Mouse (Mus musculus) macrophage (primary cell): Measurements from ENCODE around the gene Myo1d. TPM values are rescaled to one million over a fixed set of nuclear protein-coding genes. Genes with fewer than 3 reads are reported as not detected.

Experiments used
- H3K27ac ChIP-seq: fragments of 350-480 bp; formaldehyde crosslinking; 2 replicates; pipeline ENCODE4 v1.9.0; 2021
- H3K36me3 ChIP-seq: fragments of 350-480 bp; formaldehyde crosslinking; 2 replicates; pipeline ENCODE4 v1.9.0; 2021; ENCODE audit errors: inconsistent target
- H3K4me3 ChIP-seq: fragments of 350-480 bp; formaldehyde crosslinking; 2 replicates; pipeline ENCODE4 v1.9.0; 2021; ENCODE audit errors: inconsistent target
- H3K79me2 ChIP-seq: fragments of 350-480 bp; formaldehyde crosslinking; 2 replicates; pipeline ENCODE4 v1.9.0; 2021; ENCODE audit errors: inconsistent target
- WGBS: methylation state at CpG from one replicate; pipeline ENCODE4 v1.1.7; 2026; ENCODE audit warnings: inconsistent platforms; ENCODE audit not compliant: missing documents; 5-methylcytosine and 5-hydroxymethylcytosine counted together
- polyA plus RNA-seq: library from polyadenylated mRNA; stranded (reverse); fragments of 250-400 nt; gene quantifications from 3 replicates; pipeline ENCODE4 v1.2.4, GENCODE M21; 2018; ENCODE audit warnings: inconsistent platforms

Myo1d gene
- polyA plus RNA-seq, 1 experiment from 2014 or later, result 0.36 TPM

- H3K27ac ChIP-seq, result 0 out of 2 replicates have a peak overlapping the region, but pooled peaks have one; percentile 41
Measured at GRCm38 (mm10) chr11:80509176-80509506, 270.7 kb downstream of the Myo1d start.

GRCm38 (mm10) chr11:80508361-80509175 lies 271.3 kb downstream of the Myo1d start:
- H3K36me3 ChIP-seq, result no peaks in the 10 kb centered on the region
- H3K79me2 ChIP-seq, result no peaks in the 10 kb centered on the region
- WGBS, result 13% methylated on average over 19 of the region's 19 CpGs
- H3K4me3 ChIP-seq, result no peak overlapping the region
- H3K27ac ChIP-seq, result peak overlapping the region; percentile 41

More at GRCm38 (mm10) chr11:80509176-80509506, 270.7 kb downstream of the Myo1d start:
- H3K36me3 ChIP-seq, result no peaks in the 10 kb centered on the region
- WGBS, result 83% methylated on average over 5 of the region's 5 CpGs
- H3K79me2 ChIP-seq, result no peaks in the 10 kb centered on the region
- H3K4me3 ChIP-seq, result no peak overlapping the region

- no peak overlapping the region for H3K27ac ChIP-seq
Measured at GRCm38 (mm10) chr11:80507791-80508190, 272.0 kb downstream of the Myo1d start.

GRCm38 (mm10) chr11:80506483-80506882 lies 273.3 kb downstream of the Myo1d start:
- Histone ChIP-seq H3K27ac (no peak overlapping the region), H3K79me2 (no peaks in the 10 kb centered on the region), H3K4me3 (no peak overlapping the region), H3K36me3 (no peaks in the 10 kb centered on the region)

More at GRCm38 (mm10) chr11:80507791-80508190, 272.0 kb downstream of the Myo1d start:
- Histone ChIP-seq H3K79me2 (no peaks in the 10 kb centered on the region), H3K36me3 (no peaks in the 10 kb centered on the region), H3K4me3 (no peak overlapping the region)
- 87% methylated on average over 6 of the region's 6 CpGs for WGBS

- Histone ChIP-seq H3K4me3 (no peak overlapping the region), H3K79me2 (no peaks in the 10 kb centered on the region), H3K27ac (no peak overlapping the region), H3K36me3 (no peaks in the 10 kb centered on the region)
- 76% methylated on average over 3 of the region's 3 CpGs for WGBS
Measured at GRCm38 (mm10) chr11:80505581-80505980, 274.2 kb downstream of the Myo1d start.

- H3K4me3 ChIP-seq, result no peak overlapping the region
- no peaks in the 10 kb centered on the region for H3K36me3 ChIP-seq
- WGBS, result 40% methylated on average over 6 of the region's 6 CpGs
- no peak overlapping the region for H3K27ac ChIP-seq
- no peaks in the 10 kb centered on the region for H3K79me2 ChIP-seq
Measured at GRCm38 (mm10) chr11:80504519-80505385, 275.1 kb downstream of the Myo1d start.

- Histone ChIP-seq H3K4me3 (no peak overlapping the region), H3K79me2 (no peaks in the 10 kb centered on the region), H3K27ac (no peak overlapping the region), H3K36me3 (no peaks in the 10 kb centered on the region)
- 88% methylated on average over 13 of the region's 13 CpGs for WGBS
Measured at GRCm38 (mm10) chr11:80503726-80504452, 275.9 kb downstream of the Myo1d start.

GRCm38 (mm10) chr11:80503281-80503680 lies 276.5 kb downstream of the Myo1d start:
- no peak overlapping the region for H3K27ac ChIP-seq
- no peaks in the 10 kb centered on the region for H3K79me2 ChIP-seq
- no peaks in the 10 kb centered on the region for H3K36me3 ChIP-seq
- 94% methylated on average over 6 of the region's 6 CpGs for WGBS
- H3K4me3 ChIP-seq, result no peak overlapping the region

GRCm38 (mm10) chr11:80499550-80499952 lies 280.3 kb downstream of the Myo1d start:
- H3K4me3 ChIP-seq, result no peak overlapping the region
- no peaks in the 10 kb centered on the region for H3K79me2 ChIP-seq
- no peak overlapping the region for H3K27ac ChIP-seq
- WGBS, result 94% methylated on average over 4 of the region's 4 CpGs
- no peaks in the 10 kb centered on the region for H3K36me3 ChIP-seq

- WGBS, result 75% methylated on average over 11 of the region's 11 CpGs
- H3K27ac ChIP-seq, result no peak overlapping the region
- no peaks in the 10 kb centered on the region for H3K36me3 ChIP-seq
- H3K79me2 ChIP-seq, result no peaks in the 10 kb centered on the region
- H3K4me3 ChIP-seq, result no peak overlapping the region
Measured at GRCm38 (mm10) chr11:80498328-80499070, 281.3 kb downstream of the Myo1d start.

GRCm38 (mm10) chr11:80497225-80497919 lies 282.5 kb downstream of the Myo1d start:
- no peaks in the 10 kb centered on the region for H3K79me2 ChIP-seq
- no peak overlapping the region for H3K27ac ChIP-seq
- WGBS, result 91% methylated on average over 10 of the region's 10 CpGs
- H3K36me3 ChIP-seq, result no peaks in the 10 kb centered on the region
- H3K4me3 ChIP-seq, result no peak overlapping the region

GRCm38 (mm10) chr11:80496640-80497039 lies 283.2 kb downstream of the Myo1d start:
- H3K79me2 ChIP-seq, result no peaks in the 10 kb centered on the region
- H3K4me3 ChIP-seq, result no peak overlapping the region
- no peaks in the 10 kb centered on the region for H3K36me3 ChIP-seq
- 100% methylated on average over 1 of the region's 1 CpGs for WGBS
- no peak overlapping the region for H3K27ac ChIP-seq

- H3K27ac ChIP-seq, result no peak overlapping the region
- H3K79me2 ChIP-seq, result no peaks in the 10 kb centered on the region
- no peak overlapping the region for H3K4me3 ChIP-seq
- no peaks in the 10 kb centered on the region for H3K36me3 ChIP-seq
- 87% methylated on average over 6 of the region's 6 CpGs for WGBS
Measured at GRCm38 (mm10) chr11:80495972-80496371, 283.9 kb downstream of the Myo1d start.
